20 mouse cellular contexts compared by ENCODE assay signal in genomic region chr1:127202360-127202759, GRCm38 (mm10).
"Had no signal": no experiment of that assay in that cellular context is flagged by ENCODE, and none has a peak within 500 bp of the region (broad histone marks: within the 10 kb centered on the region; RNA-seq: fewer than 3 reads in every experiment).

No protein-coding gene starts in this region.

- DNase-seq: lung, adult 18-20 months; lung, embryonic 14.5 days; lung, postnatal 10 days; lung, postnatal 4 days; midbrain, embryonic 14.5 days; retina, postnatal 1 day; right cerebral cortex, adult 18-20 months; right cerebral cortex, postnatal 25 days; right cerebral cortex, postnatal 4 days; thymus, adult 2 months; thymus, postnatal 14 days; thymus, postnatal 36 days had no signal

- H3K27ac ChIP-seq: liver, embryonic 14.5 days; midbrain, embryonic 10.5 days; midbrain, embryonic 12.5 days; neural tube, embryonic 13.5 days; neural tube, embryonic 15.5 days; stomach, embryonic 15.5 days; stomach, postnatal 0 days had no signal

- H3K36me3 ChIP-seq: midbrain, embryonic 10.5 days; midbrain, embryonic 12.5 days; neural tube, embryonic 13.5 days; neural tube, embryonic 15.5 days; stomach, embryonic 15.5 days had no signal

- H3K27me3 ChIP-seq: midbrain, embryonic 12.5 days; neural tube, embryonic 13.5 days; neural tube, embryonic 15.5 days; stomach, embryonic 15.5 days had no signal

- H3K4me3 ChIP-seq: midbrain, embryonic 10.5 days; midbrain, embryonic 12.5 days; myocyte; neural tube, embryonic 13.5 days; neural tube, embryonic 15.5 days; stomach, embryonic 15.5 days had no signal
